In genomic region chr6:86276816-86277215, GRCm38 (mm10) we compare ENCODE assay signal across 21 mouse cellular contexts.
A peak's percentile ranks its signal among the peaks of the same experiment; 100 is the strongest.
DNase-seq lines count a peak whose midpoint lies in the region; ATAC-seq lines count a peak whose summit lies in the region.
"Had no signal": no experiment of that assay in that cellular context is flagged by ENCODE, and none has a peak within 500 bp of the region (broad histone marks: within the 10 kb centered on the region; RNA-seq: fewer than 3 reads in every experiment).

No protein-coding gene starts in this region.

- H3K4me3 ChIP-seq in midbrain, embryonic 11.5 days (ENCODE audit: low read depth, low read length), result no peak overlapping the region
- no peak overlapping the region for H3K4me3 ChIP-seq in midbrain, embryonic 15.5 days
- H3K4me3 ChIP-seq: embryonic facial prominence, embryonic 10.5 days; embryonic facial prominence, embryonic 12.5 days; forebrain, embryonic 13.5 days; forebrain, embryonic 15.5 days had no signal

- no peaks in the 10 kb centered on the region for H3K36me3 ChIP-seq in midbrain, embryonic 11.5 days (ENCODE audit: control insufficient read depth, insufficient read depth, low read length)
- no peaks in the 10 kb centered on the region for H3K36me3 ChIP-seq in midbrain, embryonic 15.5 days (replicated peaks)
- H3K36me3 ChIP-seq: embryonic facial prominence, embryonic 10.5 days; embryonic facial prominence, embryonic 12.5 days; forebrain, embryonic 15.5 days had no signal

- H3K27me3 ChIP-seq in midbrain, embryonic 11.5 days (ENCODE audit: control insufficient read depth, insufficient read depth, low read length), result no peaks in the 10 kb centered on the region
- no peaks in the 10 kb centered on the region for H3K27me3 ChIP-seq in midbrain, embryonic 15.5 days (replicated peaks)
- H3K27me3 ChIP-seq: embryonic facial prominence, embryonic 12.5 days; forebrain, embryonic 13.5 days; forebrain, embryonic 15.5 days had no signal

- no peak overlapping the region for H3K27ac ChIP-seq in midbrain, embryonic 11.5 days (ENCODE audit: low read depth, low read length)
- no peak overlapping the region for H3K27ac ChIP-seq in midbrain, embryonic 15.5 days
- H3K27ac ChIP-seq: embryonic facial prominence, embryonic 10.5 days; embryonic facial prominence, embryonic 12.5 days; forebrain, embryonic 13.5 days; forebrain, embryonic 15.5 days had no signal

- no peaks in the 10 kb centered on the region for H3K9me3 ChIP-seq in midbrain, embryonic 11.5 days (ENCODE audit: control insufficient read depth, low read length)
- H3K9me3 ChIP-seq in midbrain, embryonic 15.5 days, result no peaks in the 10 kb centered on the region
- H3K9me3 ChIP-seq: embryonic facial prominence, embryonic 10.5 days; embryonic facial prominence, embryonic 12.5 days; forebrain, embryonic 15.5 days; G1E had no signal

- 90% methylated on average over 2 of the region's 2 CpGs for WGBS in midbrain, embryonic 11.5 days
- WGBS in midbrain, embryonic 15.5 days, result 92% methylated on average over 2 of the region's 2 CpGs

- H3K4me2 ChIP-seq in midbrain, embryonic 11.5 days, result no peak overlapping the region
- H3K4me2 ChIP-seq in midbrain, embryonic 15.5 days, result no peak overlapping the region
- H3K4me2 ChIP-seq: embryonic facial prominence, embryonic 12.5 days; forebrain, embryonic 13.5 days; forebrain, embryonic 15.5 days had no signal

- no peaks in the 10 kb centered on the region for H3K4me1 ChIP-seq in midbrain, embryonic 11.5 days (ENCODE audit: control insufficient read depth, insufficient read depth, low read length)
- peaks cover 4% of the 10 kb centered on the region; the same call in 1 of the 2 replicates for H3K4me1 ChIP-seq in midbrain, embryonic 15.5 days
- H3K4me1 ChIP-seq: embryonic facial prominence, embryonic 12.5 days; forebrain, embryonic 13.5 days; forebrain, embryonic 15.5 days had no signal

- no peak overlapping the region for H3K9ac ChIP-seq in midbrain, embryonic 11.5 days (ENCODE audit: low read length)
- H3K9ac ChIP-seq in midbrain, embryonic 15.5 days, result no peak overlapping the region
- H3K9ac ChIP-seq: embryonic facial prominence, embryonic 12.5 days; forebrain, embryonic 13.5 days; forebrain, embryonic 15.5 days; forebrain, postnatal 0 days had no signal

- DNase-seq in adrenal gland, adult (ENCODE audit: inconsistent age in 2 of 2, low spot score in 1 of 2), result peak; percentile 51 to 86
- DNase-seq in adrenal gland, adult 18-20 months (ENCODE audit: low spot score in 2 of 2), result no peak
- peak; percentile 30 for DNase-seq in adrenal gland, postnatal 10 days
- no peak for DNase-seq in adrenal gland, postnatal 25 days
- peak; percentile 19 for DNase-seq in midbrain, embryonic 11.5 days (ENCODE audit: low spot score, missing footprints)
- DNase-seq: B cell, adult 2 months; cerebellum, adult 11-12 months; cerebellum, adult 2 months; cerebellum, adult 9-10 months; cerebellum, postnatal 10 days; cerebellum, postnatal 25 days; forebrain, postnatal 0 days had no signal

- ATAC-seq in midbrain, embryonic 11.5 days (ENCODE audit: low FRiP score), result no peak
- no peak for ATAC-seq in midbrain, embryonic 15.5 days (replicated peaks)
- ATAC-seq: activated CD4-positive, CD25-positive, alpha-beta regulatory T cell, adult 4 months; CD4-positive, CD25-positive, alpha-beta regulatory T cell, adult 4 months; forebrain, embryonic 13.5 days; forebrain, embryonic 15.5 days; forebrain, postnatal 0 days; Patski had no signal

Comparison
In these comparisons a context has a peak if more than half of its experiments do, and no peak if none do; other contexts are left out.
1. DNase-seq: peak in adrenal gland, adult (2 of 2), adrenal gland, postnatal 10 days (single experiment) and midbrain, embryonic 11.5 days (single experiment); none in adrenal gland, adult 18-20 months (0 of 2) and adrenal gland, postnatal 25 days (single experiment).